In genomic region chr11:57823159-57823558, GRCm38 (mm10) we compare ENCODE assay signal across 14 mouse cellular contexts. TPM values are rescaled to one million over a fixed set of nuclear protein-coding genes. Genes with fewer than 3 reads are reported as not detected.
DNase-seq lines count a peak whose midpoint lies in the region; ATAC-seq and TF ChIP-seq lines count a peak whose summit lies in the region.
"Not testable (repeated sequence)": the region's sequence is repeated elsewhere in the genome, so short reads cannot be mapped to it uniquely, and the experiment has no call there.
"Had no signal": no experiment of that assay in that cellular context is flagged by ENCODE, and none has a peak within 500 bp of the region (broad histone marks: within the 10 kb centered on the region; RNA-seq: fewer than 3 reads in every experiment).

No protein-coding gene starts in this region.

- not testable (repeated sequence) for H3K4me3 ChIP-seq in CH12.LX (replicated peaks in 1 of 3; ENCODE audit: low read depth in 2 of 3, low read length in 2 of 3, poor library complexity in 1 of 3); heart, adult 2 months; intestine, postnatal 0 days (ENCODE audit: low read depth, low read length); layer of hippocampus, adult 2 months; liver, postnatal 0 days (ENCODE audit: low read depth, low read length)

- not testable (repeated sequence) for H3K27ac ChIP-seq in CH12.LX (ENCODE audit: insufficient read depth, low read depth); heart, adult 2 months; intestine, postnatal 0 days (ENCODE audit: low read depth, low read length); layer of hippocampus, adult 2 months; liver, postnatal 0 days (ENCODE audit: low read depth)

- not testable (repeated sequence) for DNase-seq in CH12.LX (ENCODE audit: extremely low read depth); heart, adult 2 months; layer of hippocampus, adult 2 months (ENCODE audit: low spot score in 2 of 2); liver, postnatal 0 days

- not testable (repeated sequence) for TF ChIP-seq POLR2A in CH12.LX (IDR thresholded peaks at IDR 0.05; ENCODE audit: low read depth, low read length); heart, adult 2 months (IDR thresholded peaks at IDR 0.05; ENCODE audit: insufficient read depth, low read depth, low read length)

- in situ Hi-C loops in CH12.LX (cut with MboI; ENCODE audit: low pct_ligation_motif_present, low pct_unique_long_range_greater_than_20kb, low sequenced_read_pairs) = loop anchor here (5.0 kb wide), 1 partner anchor 109 kb away; no protein-coding TSS in a partner anchor

- H3K27me3 ChIP-seq in CH12.LX (replicated peaks) = peaks cover 32% of the 10 kb centered on the region
- not testable (repeated sequence) for H3K27me3 ChIP-seq in heart, adult 2 months (ENCODE audit: control insufficient read depth, insufficient read depth, low read length)
- H3K27me3 ChIP-seq in intestine, postnatal 0 days (replicated peaks; ENCODE audit: control insufficient read depth, insufficient read depth, low read length) = peaks cover 17% of the 10 kb centered on the region
- H3K27me3 ChIP-seq in liver, postnatal 0 days (ENCODE audit: insufficient read depth, low read length) = peaks cover 21% of the 10 kb centered on the region

- not testable (repeated sequence) for TF ChIP-seq EP300 in CH12.LX (IDR thresholded peaks at IDR 0.05; ENCODE audit: low read length); heart, adult 2 months (IDR thresholded peaks at IDR 0.05; ENCODE audit: insufficient read depth, low read depth, low read length); liver, postnatal 0 days (IDR thresholded peaks at IDR 0.05; ENCODE audit: low read depth)

- not testable (repeated sequence) for H3K79me2 ChIP-seq in CH12.LX (replicated peaks; ENCODE audit: control insufficient read depth, extremely low read depth, insufficient read depth, poor library complexity, severe bottlenecking); heart, adult 2 months (replicated peaks; ENCODE audit: control insufficient read depth, insufficient read depth, low read length)

- peak in 1 of 2 experiments; percentile 45; a peak in 2 of 4 replicates for TF ChIP-seq CTCF in CH12.LX (conservative IDR thresholded peaks at IDR 0.05 in 1 of 2, IDR thresholded peaks at IDR 0.05 in 1 of 2; ENCODE audit: low read depth in 2 of 2, low read length in 2 of 2)
- TF ChIP-seq CTCF in heart, adult 2 months (IDR thresholded peaks at IDR 0.05) = peak; percentile 31
- TF ChIP-seq CTCF in intestine, postnatal 0 days (IDR thresholded peaks at IDR 0.05; ENCODE audit: low read depth) = peak; percentile 25; the same call in 1 of the 2 replicates
- TF ChIP-seq CTCF in layer of hippocampus, adult 2 months (conservative IDR thresholded peaks at IDR 0.05) = peak; percentile 53
- peak; percentile 14; the same call in 1 of the 2 replicates for TF ChIP-seq CTCF in liver, postnatal 0 days (IDR thresholded peaks at IDR 0.05; ENCODE audit: low read depth)

- H3K36me3 ChIP-seq in CH12.LX (replicated peaks in 1 of 2; ENCODE audit: control insufficient read depth in 1 of 2, insufficient read depth in 1 of 2, low read length in 1 of 2); heart, adult 2 months (ENCODE audit: control insufficient read depth, insufficient read depth, low read length); intestine, postnatal 0 days (ENCODE audit: control insufficient read depth, insufficient read depth); liver, postnatal 0 days (replicated peaks; ENCODE audit: insufficient read depth, low read length): not testable (repeated sequence)

- intact Hi-C loops in heart, adult 2 months (cut with DNase I) = not testable (repeated sequence)

- H3K4me1 ChIP-seq in CH12.LX (ENCODE audit: control insufficient read depth in 1 of 2, insufficient read depth in 2 of 2); heart, adult 2 months (ENCODE audit: control insufficient read depth, insufficient read depth, low read length); intestine, postnatal 0 days (replicated peaks; ENCODE audit: control insufficient read depth, insufficient read depth, low read length); liver, postnatal 0 days (ENCODE audit: insufficient read depth): not testable (repeated sequence)

- dilution Hi-C loops in CH12.LX (cut with MboI; ENCODE audit: extremely low pct_ligation_motif_present, extremely low pct_unique_long_range_greater_than_20kb, low sequenced_read_pairs) = not testable (repeated sequence)

- H3K4me2 ChIP-seq in CH12.LX (ENCODE audit: insufficient read depth, low read depth, poor library complexity, severe bottlenecking); intestine, postnatal 0 days (replicated peaks; ENCODE audit: low read depth); liver, postnatal 0 days (ENCODE audit: low read depth, low read length): not testable (repeated sequence)

- not testable (repeated sequence) for TF ChIP-seq RAD21 in CH12.LX (IDR thresholded peaks at IDR 0.05; ENCODE audit: low read depth, low read length)

- H3K9ac ChIP-seq in CH12.LX (ENCODE audit: insufficient read depth, low read depth); heart, adult 2 months (ENCODE audit: low read depth, low read length); intestine, postnatal 0 days (ENCODE audit: low read depth, low read length); liver, postnatal 0 days (replicated peaks): not testable (repeated sequence)

- not testable (repeated sequence) for H3K9me3 ChIP-seq in CH12.LX (replicated peaks; ENCODE audit: low read length); intestine, postnatal 0 days (ENCODE audit: control insufficient read depth); liver, postnatal 0 days (ENCODE audit: low read length)

- not testable (repeated sequence) for ATAC-seq in intestine, postnatal 0 days; liver, postnatal 0 days

- 89% methylated on average over 2 of the region's 2 CpGs for WGBS in heart, adult 2 months
- WGBS in intestine, postnatal 0 days = 95% methylated on average over 2 of the region's 2 CpGs
- 91% methylated on average over 2 of the region's 2 CpGs for WGBS in liver, postnatal 0 days (ENCODE audit: insufficient replicate concordance)

TF ChIP-seq in CH12.LX, 34 proteins besides CTCF, POLR2A, EP300 and RAD21:
- TF ChIP-seq ZNF384 (IDR thresholded peaks at IDR 0.05; ENCODE audit: low read depth, low read length) = peak; percentile 57; the same call in 1 of the 2 replicates

RNA-seq across cellular contexts. Expression of gene Hand1, which starts 9.5 kb away (rescaled TPM):
- total RNA-seq in CH12.LX (2012; rRNA removed) (not detected in 2 replicates), CH12.LX (2014; rRNA removed) (not detected in 2 replicates)
- not detected in 2 replicates for polyA plus RNA-seq in CH12.LX (2012; ENCODE audit: insufficient read length, low read depth)
- not detected for total RNA-seq in heart, adult 2 months (2021)
- polyA plus RNA-seq in heart, adult 2 months (2012; rRNA removed) = not detected in 2 replicates
- 17.4 and 20.7 TPM in 2 replicates for polyA plus RNA-seq in intestine, postnatal 0 days (2015; fragmentation: Nextera tagmentation; extraction: Ambion mirVana)
- not detected for total RNA-seq in layer of hippocampus, adult 2 months (2021)
- polyA plus RNA-seq in liver, postnatal 0 days (2015; fragmentation: Nextera tagmentation; extraction: Ambion mirVana) = 0.07 TPM in 1 of 2 replicates, not detected in the other
- total RNA-seq: forebrain, postnatal 0 days had no signal
- polyA plus RNA-seq: activated CD4-positive, CD25-positive, alpha-beta regulatory T cell, adult 4 months; CD4-positive, CD25-positive, alpha-beta regulatory T cell, adult 4 months; cerebellum, adult 2 months; cortical plate, adult 2 months; forebrain, embryonic 11.5 days; forebrain, embryonic 13.5 days; forebrain, embryonic 15.5 days; forebrain, postnatal 0 days; Patski had no signal

RNA-seq across cellular contexts. Expression of gene Sap30l, which starts 21.7 kb away (rescaled TPM):
- total RNA-seq in CH12.LX (2012; rRNA removed) (23.1 and 28.0 TPM in 2 replicates), CH12.LX (2014; rRNA removed) (16.8 and 17.1 TPM in 2 replicates)
- 20.8 and 23.0 TPM in 2 replicates for polyA plus RNA-seq in CH12.LX (2012; ENCODE audit: insufficient read length, low read depth)
- total RNA-seq in heart, adult 2 months (2021) = 10 to 100 TPM; 43.2 to 49.2 TPM
- 18.8 and 21.2 TPM in 2 replicates for polyA plus RNA-seq in heart, adult 2 months (2012; rRNA removed)
- 19.3 and 21.2 TPM in 2 replicates for polyA plus RNA-seq in intestine, postnatal 0 days (2015; fragmentation: Nextera tagmentation; extraction: Ambion mirVana)
- total RNA-seq in layer of hippocampus, adult 2 months (2021) = 10 to 100 TPM; 50.6 to 54.6 TPM
- 5.8 and 7.1 TPM in 2 replicates for polyA plus RNA-seq in liver, postnatal 0 days (2015; fragmentation: Nextera tagmentation; extraction: Ambion mirVana)

Comparison
In these comparisons a context has a peak if more than half of its experiments do, and no peak if none do; other contexts are left out.
1. RNA of gene Hand1, which starts 9.5 kb away (polyA plus RNA-seq): 17.4 to 20.7 TPM in intestine, postnatal 0 days; 0.07 TPM in liver, postnatal 0 days, not detected in CH12.LX and not detected in heart, adult 2 months; every median in the first group is over 10 times any median in the second.